In the genomic region with DNA sequence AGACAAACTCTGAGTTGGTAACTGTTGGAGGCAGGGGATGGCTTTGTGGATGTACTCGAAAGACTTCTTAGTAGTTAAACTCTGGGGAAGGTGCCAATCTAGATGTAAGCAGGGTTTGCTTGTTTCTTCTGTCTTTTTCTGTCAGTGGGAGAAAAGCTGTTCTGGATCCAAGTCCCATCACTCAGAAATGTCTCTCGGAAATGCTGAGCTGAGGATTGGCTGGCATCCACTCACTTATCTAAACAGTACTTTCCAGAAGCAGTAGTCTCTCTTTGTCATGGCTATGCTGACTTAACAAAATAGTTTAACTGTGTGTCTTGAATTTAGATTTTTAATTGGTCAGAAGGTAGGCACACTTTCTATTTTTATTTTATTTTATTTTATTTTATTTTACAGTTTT, we compare ENCODE assay signal across 40 mouse cellular contexts. TPM values are rescaled to one million over a fixed set of nuclear protein-coding genes. Genes with fewer than 3 reads are reported as not detected.
DNase-seq lines count a peak whose midpoint lies in the region; ATAC-seq and TF ChIP-seq lines count a peak whose summit lies in the region.
"Had no signal": no experiment of that assay in that cellular context is flagged by ENCODE, and none has a peak within 500 bp of the region (broad histone marks: within the 10 kb centered on the region; RNA-seq: fewer than 3 reads in every experiment).

No protein-coding gene starts in this region.

- H3K4me3 ChIP-seq in gastrocnemius, adult 2 months = no peak overlapping the region
- no peak overlapping the region for H3K4me3 ChIP-seq in lung, embryonic 16.5 days (ENCODE audit: low read length)
- H3K4me3 ChIP-seq in liver, embryonic 12.5 days = no peak overlapping the region
- H3K4me3 ChIP-seq: embryonic facial prominence, embryonic 10.5 days; embryonic facial prominence, embryonic 15.5 days; heart, adult 2 months; heart, embryonic 12.5 days; intestine, embryonic 15.5 days; layer of hippocampus, adult 2 months; limb, embryonic 13.5 days; midbrain, embryonic 12.5 days; neural tube, embryonic 15.5 days had no signal

- peaks cover 5% of the 10 kb centered on the region; the same call in 1 of the 2 replicates for H3K4me1 ChIP-seq in lung, embryonic 16.5 days (replicated peaks; ENCODE audit: control insufficient read depth, insufficient read depth, low read length)
- no peaks in the 10 kb centered on the region for H3K4me1 ChIP-seq in liver, embryonic 12.5 days
- H3K4me1 ChIP-seq: embryonic facial prominence, embryonic 15.5 days; intestine, embryonic 15.5 days; midbrain, embryonic 12.5 days had no signal

- no peak for TF ChIP-seq CTCF in gastrocnemius, adult 2 months (IDR thresholded peaks at IDR 0.05)

- peak overlapping the region; percentile 63 for H3K27ac ChIP-seq in gastrocnemius, adult 2 months
- H3K27ac ChIP-seq in lung, embryonic 16.5 days (ENCODE audit: low read length) = no peak overlapping the region
- no peak overlapping the region for H3K27ac ChIP-seq in liver, embryonic 12.5 days
- H3K27ac ChIP-seq: embryonic facial prominence, embryonic 10.5 days; embryonic facial prominence, embryonic 15.5 days; heart, adult 2 months; intestine, embryonic 15.5 days; layer of hippocampus, adult 2 months; limb, embryonic 13.5 days; midbrain, embryonic 12.5 days; neural tube, embryonic 15.5 days had no signal

- 35% methylated on average over 2 of the region's 2 CpGs for WGBS in lung, embryonic 16.5 days
- 55% methylated on average over 2 of the region's 2 CpGs for WGBS in liver, embryonic 12.5 days (ENCODE audit: insufficient replicate concordance)

- H3K36me3 ChIP-seq in lung, embryonic 16.5 days (ENCODE audit: control insufficient read depth, insufficient read depth, low read length) = no peaks in the 10 kb centered on the region
- H3K36me3 ChIP-seq in liver, embryonic 12.5 days = no peaks in the 10 kb centered on the region
- H3K36me3 ChIP-seq: embryonic facial prominence, embryonic 10.5 days; embryonic facial prominence, embryonic 15.5 days; G1E; heart, embryonic 12.5 days; intestine, embryonic 15.5 days; limb, embryonic 13.5 days; midbrain, embryonic 12.5 days; neural tube, embryonic 15.5 days had no signal

- intact Hi-C loops in gastrocnemius, adult 2 months (cut with DNase I) = no loop called here

- H3K9me3 ChIP-seq in lung, embryonic 16.5 days (ENCODE audit: control insufficient read depth, low read length) = no peaks in the 10 kb centered on the region
- H3K9me3 ChIP-seq in liver, embryonic 12.5 days (replicated peaks) = no peaks in the 10 kb centered on the region
- H3K9me3 ChIP-seq: embryonic facial prominence, embryonic 10.5 days; embryonic facial prominence, embryonic 15.5 days; G1E; heart, embryonic 12.5 days; intestine, embryonic 15.5 days; limb, embryonic 13.5 days; midbrain, embryonic 12.5 days; neural tube, embryonic 15.5 days had no signal

- ATAC-seq in lung, embryonic 16.5 days (ENCODE audit: low read depth) = peak; percentile 71
- no peak for ATAC-seq in liver, embryonic 12.5 days
- ATAC-seq: hindbrain, embryonic 16.5 days; intestine, embryonic 15.5 days; liver, postnatal 0 days; Patski had no signal

- DNase-seq in gastrocnemius, adult 2 months = no peak
- DNase-seq in gastrocnemius, postnatal 4 days (ENCODE audit: low spot score in 2 of 2) = no peak
- no peak for DNase-seq in lung, postnatal 4 days
- DNase-seq in 3T3-L1 (ENCODE audit: low read depth, low spot score) = peak; percentile 53
- DNase-seq in NIH3T3 (ENCODE audit: low read depth) = peak; percentile 41
- DNase-seq in B cell, adult 2 months = no peak
- DNase-seq: adrenal gland, postnatal 14 days; cerebellum, adult 2 months; cerebellum, postnatal 25 days; gastrocnemius, postnatal 36 days; heart, adult 2 months; kidney, adult 2 months; kidney, postnatal 36 days; liver, postnatal 0 days; retina, postnatal 1 day; right cerebral cortex, postnatal 14 days; thymus, postnatal 4 days had no signal

- H3K27me3 ChIP-seq in lung, embryonic 16.5 days (ENCODE audit: control insufficient read depth, insufficient read depth, low read depth, low read length) = no peaks in the 10 kb centered on the region
- no peaks in the 10 kb centered on the region for H3K27me3 ChIP-seq in liver, embryonic 12.5 days (replicated peaks)
- H3K27me3 ChIP-seq: embryonic facial prominence, embryonic 15.5 days; heart, embryonic 12.5 days; intestine, embryonic 15.5 days; limb, embryonic 13.5 days; midbrain, embryonic 12.5 days; neural tube, embryonic 15.5 days; Patski had no signal

- H3K4me2 ChIP-seq in lung, embryonic 16.5 days (ENCODE audit: low read depth, low read length) = no peak overlapping the region
- H3K4me2 ChIP-seq in liver, embryonic 12.5 days = no peak overlapping the region
- H3K4me2 ChIP-seq: embryonic facial prominence, embryonic 15.5 days; heart, embryonic 12.5 days; intestine, embryonic 15.5 days; limb, embryonic 13.5 days; liver, embryonic 11.5 days; midbrain, embryonic 12.5 days; neural tube, embryonic 15.5 days had no signal

- no peak overlapping the region for H3K9ac ChIP-seq in lung, embryonic 16.5 days (ENCODE audit: low read length)
- H3K9ac ChIP-seq in liver, embryonic 12.5 days = no peak overlapping the region
- H3K9ac ChIP-seq: embryonic facial prominence, embryonic 15.5 days; heart, embryonic 12.5 days; intestine, embryonic 15.5 days; limb, embryonic 13.5 days; liver, postnatal 0 days; midbrain, embryonic 12.5 days; neural tube, embryonic 15.5 days had no signal

RNA-seq across cellular contexts. Expression of gene Spata4, which starts 33.4 kb away (rescaled TPM):
- total RNA-seq in gastrocnemius, adult 2 months (2021) = not detected
- not detected for total RNA-seq in gastrocnemius, postnatal 4 days (2021)
- polyA plus RNA-seq in lung, embryonic 16.5 days (2015; fragmentation: Nextera tagmentation; extraction: Ambion mirVana) = not detected in 2 replicates
- polyA plus RNA-seq in liver, embryonic 12.5 days (2016; fragmentation: Nextera tagmentation; extraction: Ambion mirVana) = not detected in 2 replicates
- total RNA-seq: adrenal gland, postnatal 14 days; G1E; gastrocnemius, adult 18-20 months; gastrocnemius, postnatal 36 days; heart, adult 2 months; heart, postnatal 10 days; layer of hippocampus, postnatal 14 days; left cerebral cortex, adult 8-10 months had no signal
- polyA plus RNA-seq: cerebellum, adult 2 months; embryonic facial prominence, embryonic 10.5 days; G1E; heart, embryonic 12.5 days; intestine, embryonic 15.5 days; kidney, embryonic 16.5 days; limb, embryonic 13.5 days; liver, embryonic 11.5 days; liver, postnatal 0 days; midbrain, embryonic 12.5 days; neural tube, embryonic 15.5 days; Patski; small intestine, adult 2 months; stomach, embryonic 14.5 days; thymus, postnatal 0 days had no signal

RNA-seq across cellular contexts. Expression of gene Spcs3, which starts 37.4 kb away (rescaled TPM):
- total RNA-seq in gastrocnemius, adult 2 months (2021) = 10 to 100 TPM; 26.6 to 27.7 TPM
- total RNA-seq in gastrocnemius, postnatal 4 days (2021) = 10 to 100 TPM; 34.8 to 37.6 TPM
- polyA plus RNA-seq in lung, embryonic 16.5 days (2015; fragmentation: Nextera tagmentation; extraction: Ambion mirVana) = 84.4 and 86.8 TPM in 2 replicates
- polyA plus RNA-seq in liver, embryonic 12.5 days (2016; fragmentation: Nextera tagmentation; extraction: Ambion mirVana) = 97.5 and 97.7 TPM in 2 replicates

RNA-seq across cellular contexts. Expression of gene Asb5, which starts 37.8 kb away (rescaled TPM):
- total RNA-seq in gastrocnemius, adult 2 months (2021) = 100 to 1,000 TPM; 148 to 292 TPM
- total RNA-seq in gastrocnemius, postnatal 4 days (2021) = 10 to 100 TPM; 83.7 to 90.5 TPM
- 3.5 and 3.6 TPM in 2 replicates for polyA plus RNA-seq in lung, embryonic 16.5 days (2015; fragmentation: Nextera tagmentation; extraction: Ambion mirVana)
- 3.0 and 4.1 TPM in 2 replicates for polyA plus RNA-seq in liver, embryonic 12.5 days (2016; fragmentation: Nextera tagmentation; extraction: Ambion mirVana)
- total RNA-seq: adrenal gland, postnatal 14 days; megakaryocyte, adult 5-6 weeks had no signal
- polyA plus RNA-seq: G1E had no signal

Comparison
In these comparisons a context has a peak if more than half of its experiments do, and no peak if none do; other contexts are left out.
1. DNase-seq: peak in 3T3-L1 (single experiment) and NIH3T3 (single experiment); none in gastrocnemius, adult 2 months (single experiment), gastrocnemius, postnatal 4 days (0 of 2), lung, postnatal 4 days (0 of 2) and B cell, adult 2 months (0 of 2).